Mouse (Mus musculus): ENCODE results near the gene Ptchd1.

DNA sequence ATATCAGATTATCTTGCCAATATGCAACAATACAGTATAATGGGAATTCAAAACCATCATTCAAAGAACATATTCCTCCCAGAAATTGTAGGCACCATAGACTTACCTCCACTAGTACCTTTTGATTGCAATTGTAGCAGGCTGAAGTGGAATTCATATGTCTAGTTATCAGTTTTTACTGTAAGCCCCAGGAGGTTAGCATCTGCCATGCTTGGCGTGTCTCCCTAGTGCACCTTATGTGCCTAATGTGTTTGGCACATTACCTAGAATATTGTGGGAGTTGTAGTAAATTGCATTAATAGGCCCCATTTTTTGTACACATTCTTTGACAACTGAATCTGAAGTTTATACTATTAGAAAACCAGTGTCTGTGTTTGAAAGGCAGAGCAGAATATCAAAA is 34.4 kb upstream of the Ptchd1 start:
- no peak for TF ChIP-seq CTCF (IDR thresholded peaks at IDR 0.05; ENCODE audit: control insufficient read depth, insufficient read depth, insufficient read length)
- TF ChIP-seq MAX (IDR thresholded peaks at IDR 0.05) = no peak
- TF ChIP-seq USF1 (IDR thresholded peaks at IDR 0.05; ENCODE audit: low read depth) = no peak
- no peak for TF ChIP-seq CEBPB (IDR thresholded peaks at IDR 0.05; ENCODE audit: low read depth)

Measured in C2C12 (cell line).